Mouse (Mus musculus): ENCODE results near the gene Fbxw13. TPM values are rescaled to one million over a fixed set of nuclear protein-coding genes. Genes with fewer than 3 reads are reported as not detected.
"Not testable (repeated sequence)": the region's sequence is repeated elsewhere in the genome, so short reads cannot be mapped to it uniquely, and the experiment has no call there.

The Fbxw13 gene
- polyA plus RNA-seq, 1 experiment from 2014 or later, result not detected

- H3K4me3 ChIP-seq (replicated peaks; ENCODE audit: low read length); ATAC-seq (ENCODE audit: low FRiP score); H3K4me1 ChIP-seq (replicated peaks; ENCODE audit: control insufficient read depth, insufficient read depth, low read length); H3K27ac ChIP-seq; H3K36me3 ChIP-seq (replicated peaks; ENCODE audit: control insufficient read depth, insufficient read depth); DNase-seq (ENCODE audit: low spot score); H3K9ac ChIP-seq; H3K27me3 ChIP-seq (ENCODE audit: control insufficient read depth, insufficient read depth, low read length); H3K4me2 ChIP-seq (replicated peaks); H3K9me3 ChIP-seq (ENCODE audit: control insufficient read depth, low read length): not testable (repeated sequence)
- 68% methylated on average over 4 of the region's 4 CpGs for WGBS
Observed at GRCm38 (mm10) chr9:109140414-109140813, 55.4 kb downstream of the Fbxw13 start.

- no peak for ATAC-seq (ENCODE audit: low FRiP score)
- 90% methylated on average over 5 of the region's 5 CpGs for WGBS
- Histone ChIP-seq H3K27me3 (ENCODE audit: control insufficient read depth, insufficient read depth, low read length) (no peaks in the 10 kb centered on the region), H3K4me3 (replicated peaks; ENCODE audit: low read length) (no peak overlapping the region), H3K27ac (no peak overlapping the region), H3K36me3 (replicated peaks; ENCODE audit: control insufficient read depth, insufficient read depth) (no peaks in the 10 kb centered on the region), H3K9me3 (ENCODE audit: control insufficient read depth, low read length) (no peaks in the 10 kb centered on the region), H3K4me1 (replicated peaks; ENCODE audit: control insufficient read depth, insufficient read depth, low read length) (no peaks in the 10 kb centered on the region), H3K9ac (no peak overlapping the region), H3K4me2 (replicated peaks) (no peak overlapping the region)
- no peak for DNase-seq (ENCODE audit: low spot score)
Observed at GRCm38 (mm10) chr9:109130076-109130475, 65.7 kb downstream of the Fbxw13 start.

Other genes starting within 250 kb of the Fbxw13 start
- gene Col7a1, start 242.4 kb downstream of the Fbxw13 start, polyA plus RNA-seq (2014; fragmentation: Nextera tagmentation; extraction: Ambion mirVana), result 1.3 and 3.0 TPM in 2 replicates
- gene Ucn2, start 210.0 kb downstream of the Fbxw13 start, polyA plus RNA-seq (2014; fragmentation: Nextera tagmentation; extraction: Ambion mirVana), result 0.23 TPM in 1 of 2 replicates, not detected in the other
- gene Pfkfb4, start 204.2 kb downstream of the Fbxw13 start, polyA plus RNA-seq (2014; fragmentation: Nextera tagmentation; extraction: Ambion mirVana), result 22.5 and 23.9 TPM in 2 replicates
- gene Shisa5, start 157.4 kb downstream of the Fbxw13 start, polyA plus RNA-seq (2014; fragmentation: Nextera tagmentation; extraction: Ambion mirVana), result 57.9 and 60.9 TPM in 2 replicates
- gene Trex1, start 136.2 kb downstream of the Fbxw13 start, polyA plus RNA-seq (2014; fragmentation: Nextera tagmentation; extraction: Ambion mirVana), result 9.7 and 16.2 TPM in 2 replicates
- 29.0 and 29.8 TPM in 2 replicates for gene Atrip, start 121.9 kb downstream of the Fbxw13 start, polyA plus RNA-seq (2014; fragmentation: Nextera tagmentation; extraction: Ambion mirVana)
- 11.2 and 11.3 TPM in 2 replicates for gene Ccdc51, start 113.5 kb downstream of the Fbxw13 start, polyA plus RNA-seq (2014; fragmentation: Nextera tagmentation; extraction: Ambion mirVana)
- gene Tma7, start 113.4 kb downstream of the Fbxw13 start, polyA plus RNA-seq (2014; fragmentation: Nextera tagmentation; extraction: Ambion mirVana), result 710 and 800 TPM in 2 replicates
- 14.2 and 16.6 TPM in 2 replicates for gene Plxnb1, start 100.6 kb downstream of the Fbxw13 start, polyA plus RNA-seq (2014; fragmentation: Nextera tagmentation; extraction: Ambion mirVana)
- gene Fbxw21, start 33.9 kb downstream of the Fbxw13 start, polyA plus RNA-seq (2014; fragmentation: Nextera tagmentation; extraction: Ambion mirVana), result not detected in 2 replicates
- gene Fbxw20, start 38.8 kb upstream of the Fbxw13 start, polyA plus RNA-seq (2014; fragmentation: Nextera tagmentation; extraction: Ambion mirVana), result not detected in 2 replicates
- gene Fbxw14, start 91.7 kb upstream of the Fbxw13 start, polyA plus RNA-seq (2014; fragmentation: Nextera tagmentation; extraction: Ambion mirVana), result not detected in 2 replicates
- not detected in 2 replicates for gene Fbxw28, start 143.7 kb upstream of the Fbxw13 start, polyA plus RNA-seq (2014; fragmentation: Nextera tagmentation; extraction: Ambion mirVana)
- gene Fbxw22, start 208.3 kb upstream of the Fbxw13 start, polyA plus RNA-seq (2014; fragmentation: Nextera tagmentation; extraction: Ambion mirVana), result not detected in 2 replicates